Mouse (Mus musculus) kidney, postnatal 0 days (tissue): ENCODE measurements around the gene Slc25a16. TPM values are rescaled to one million over a fixed set of nuclear protein-coding genes. Genes with fewer than 3 reads are reported as not detected.

Experiments
- ATAC-seq: fragments of 200-750 bp; cut with Nextera tagmentation; replicated peaks from 2 replicates; pipeline ENCODE4 v1.8.0; 2017; ENCODE audit warnings: low read depth, moderate number of reproducible peaks, moderate TSS enrichment, moderate library complexity; ENCODE audit not compliant: low FRiP score
- DNase-seq: peaks from one replicate; pipeline ENCODE4 v3.0.0-alpha.2; 2016; ENCODE audit warnings: low spot score
- H3K27ac ChIP-seq: fragments of 300-500 bp; sonication (generic); 2 replicates; pipeline ENCODE4 v1.5.1; 2014; ENCODE audit warnings: mild to moderate bottlenecking
- H3K27me3 ChIP-seq: fragments of 300-500 bp; sonication (generic); 2 replicates; pipeline ENCODE4 v1.6.1; 2014; ENCODE audit warnings: low read length, mixed read lengths; ENCODE audit not compliant: insufficient read depth
- H3K36me3 ChIP-seq: fragments of 300-500 bp; sonication (generic); 2 replicates; pipeline ENCODE4 v1.6.1; 2014; ENCODE audit warnings: low read length, mixed read lengths; ENCODE audit not compliant: insufficient read depth
- H3K4me1 ChIP-seq: fragments of 300-500 bp; sonication (generic); replicated peaks from 2 replicates; pipeline ENCODE4 v1.6.1; 2014; ENCODE audit warnings: antibody characterized with exemption, low read length, mixed read lengths; ENCODE audit not compliant: insufficient read depth
- H3K4me2 ChIP-seq: fragments of 300-500 bp; sonication (generic); 2 replicates; pipeline ENCODE4 v1.6.1; 2014; ENCODE audit warnings: mild to moderate bottlenecking, low read length, moderate library complexity, mixed read lengths
- H3K4me3 ChIP-seq: fragments of 300-500 bp; sonication (generic); replicated peaks from 2 replicates; pipeline ENCODE4 v1.5.1; 2014; ENCODE audit warnings: low read depth, low read length
- H3K9ac ChIP-seq: fragments of 300-500 bp; sonication (generic); 2 replicates; pipeline ENCODE4 v1.6.1; 2014; ENCODE audit warnings: low read depth, low read length
- H3K9me3 ChIP-seq: fragments of 300-500 bp; sonication (generic); replicated peaks from 2 replicates; pipeline ENCODE4 v1.6.1; 2016; ENCODE audit warnings: low read length, inconsistent platforms, mixed read lengths
- CTCF ChIP-seq: IDR thresholded peaks from 2 replicates; pipeline ENCODE4 v1.5.1; 2016; ENCODE audit warnings: antibody characterized with exemption, low read depth, mild to moderate bottlenecking, moderate library complexity
- WGBS: fragments of 180-500 bp; shearing (Covaris S2); extraction: QIAGEN DNeasy Blood & Tissue Kit; methylation state at CpG from one replicate; pipeline ENCODE4 v1.1.7; 2014; 5-methylcytosine and 5-hydroxymethylcytosine counted together
- polyA plus RNA-seq: library from polyadenylated mRNA; unstranded; fragments of >200 nt; fragmentation: Nextera tagmentation; extraction: Ambion mirVana; gene quantifications from 2 replicates; pipeline ENCODE4 v1.2.1, GENCODE M21; 2015

Slc25a16 gene
- 27.3 and 27.6 TPM in 2 replicates for polyA plus RNA-seq

- H3K4me2 ChIP-seq: peak within 1 kb of the TSS; percentile 90
- DNase-seq (peak; percentile 96), ATAC-seq (peak; percentile 97)
- TF ChIP-seq CTCF: no peak
- 7% methylated on average over 50 of the region's 50 CpGs for WGBS
- no peaks in the 10 kb centered on the region for H3K27me3 ChIP-seq
- peak within 1 kb of the TSS; percentile 95 for H3K4me3 ChIP-seq
- no peaks in the 10 kb centered on the region for H3K36me3 ChIP-seq
- H3K9ac ChIP-seq: peak within 1 kb of the TSS; percentile 92
- peaks cover 10% of the 10 kb centered on the region; the same call in 1 of the 2 replicates for H3K4me1 ChIP-seq
- peak within 1 kb of the TSS; percentile 92 for H3K27ac ChIP-seq
- no peaks in the 10 kb centered on the region for H3K9me3 ChIP-seq
Measured at GRCm38 (mm10) chr10:62919925-62920765, at the start of gene Slc25a16. Gene Slc25a16 (plus strand): TSS chr10:62920633.

DNA sequence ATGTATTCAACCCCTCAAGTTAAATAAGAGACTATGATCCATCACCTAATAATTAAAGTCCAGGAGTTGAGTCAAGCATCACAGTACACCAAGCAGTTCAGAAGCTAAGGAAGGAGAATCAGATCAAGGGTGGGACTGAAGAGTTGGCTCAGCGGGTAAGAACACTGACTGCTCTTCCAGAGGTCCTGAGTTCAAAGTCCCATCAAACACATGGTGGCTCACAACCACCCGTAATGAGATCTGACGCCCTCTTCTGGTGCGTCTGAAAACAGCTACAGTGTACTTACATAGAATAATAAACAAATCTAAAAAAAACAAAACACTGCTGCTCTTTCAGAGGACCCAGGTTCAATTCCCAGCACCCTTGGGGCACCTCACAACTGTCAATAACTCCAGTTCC is 45.6 kb upstream of the Slc25a16 start:
- Histone ChIP-seq H3K4me1 (no peaks in the 10 kb centered on the region), H3K36me3 (peaks cover 8% of the 10 kb centered on the region; the same call in 1 of the 2 replicates), H3K4me2 (no peak overlapping the region), H3K4me3 (no peak overlapping the region), H3K27ac (no peak overlapping the region), H3K9me3 (no peaks in the 10 kb centered on the region), H3K9ac (no peak overlapping the region), H3K27me3 (no peaks in the 10 kb centered on the region)
- no peak for DNase-seq
- WGBS: 86% methylated on average over 4 of the region's 4 CpGs
- no peak for ATAC-seq
- 0 out of 2 replicates have a peak, but pooled peaks have one; percentile 10 for TF ChIP-seq CTCF

GRCm38 (mm10) chr10:62875565-62875964 is 44.9 kb upstream of the Slc25a16 start:
- TF ChIP-seq CTCF: no peak
- H3K9ac ChIP-seq: no peak overlapping the region
- WGBS: 79% methylated on average over 4 of the region's 4 CpGs
- no peaks in the 10 kb centered on the region for H3K27me3 ChIP-seq
- H3K4me3 ChIP-seq: no peak overlapping the region
- H3K9me3 ChIP-seq: no peaks in the 10 kb centered on the region
- no peak overlapping the region for H3K4me2 ChIP-seq
- H3K4me1 ChIP-seq: no peaks in the 10 kb centered on the region
- no peak for DNase-seq
- no peak for ATAC-seq
- H3K36me3 ChIP-seq: peaks cover 8% of the 10 kb centered on the region; the same call in 1 of the 2 replicates
- no peak overlapping the region for H3K27ac ChIP-seq

GRCm38 (mm10) chr10:62878056-62878455 is 42.4 kb upstream of the Slc25a16 start:
- no peak overlapping the region for H3K4me2 ChIP-seq
- H3K9me3 ChIP-seq: no peaks in the 10 kb centered on the region
- H3K27ac ChIP-seq: no peak overlapping the region
- WGBS: 84% methylated on average over 13 of the region's 13 CpGs
- no peaks in the 10 kb centered on the region for H3K27me3 ChIP-seq
- ATAC-seq (no peak), DNase-seq (no peak)
- H3K4me1 ChIP-seq: no peaks in the 10 kb centered on the region
- TF ChIP-seq CTCF: no peak
- peaks cover 8% of the 10 kb centered on the region; the same call in 1 of the 2 replicates for H3K36me3 ChIP-seq
- H3K4me3 ChIP-seq: no peak overlapping the region
- H3K9ac ChIP-seq: no peak overlapping the region

GRCm38 (mm10) chr10:62881211-62881610 is 39.2 kb upstream of the Slc25a16 start:
- no peak for DNase-seq
- no peak overlapping the region for H3K4me2 ChIP-seq
- H3K4me1 ChIP-seq: 0 out of 2 replicates have a peak, but pooled peaks cover 3% of the 10 kb centered on the region
- no peak overlapping the region for H3K27ac ChIP-seq
- peak; percentile 46; the same call in 1 of the 2 replicates for TF ChIP-seq CTCF
- H3K36me3 ChIP-seq: peaks cover 8% of the 10 kb centered on the region; the same call in 1 of the 2 replicates
- WGBS: 50% methylated on average over 5 of the region's 5 CpGs
- H3K4me3 ChIP-seq: no peak overlapping the region
- no peak overlapping the region for H3K9ac ChIP-seq
- H3K27me3 ChIP-seq: no peaks in the 10 kb centered on the region
- ATAC-seq: no peak
- no peaks in the 10 kb centered on the region for H3K9me3 ChIP-seq

DNA sequence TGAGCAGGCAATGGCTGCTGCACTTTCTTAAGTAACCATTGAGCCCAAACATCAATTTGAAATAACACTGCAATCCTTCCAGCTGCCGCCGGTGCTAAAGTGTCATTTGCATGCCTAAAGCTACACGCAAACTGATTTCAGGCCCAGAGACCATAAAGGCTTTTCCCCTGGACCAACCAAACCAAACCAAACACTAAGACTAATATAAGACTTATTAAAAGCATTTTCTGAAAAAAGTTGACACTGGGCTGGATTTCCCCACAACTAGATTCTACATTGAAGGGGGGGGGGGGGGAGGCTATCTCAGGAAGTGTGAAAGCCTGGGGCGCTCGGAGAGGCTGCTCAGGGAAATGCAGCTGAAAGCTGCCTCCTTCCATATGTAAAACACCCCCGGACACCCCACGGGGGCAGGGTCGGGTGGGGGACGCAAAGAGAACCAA is 36.5 kb upstream of the Slc25a16 start:
- DNase-seq (peak; percentile 43), ATAC-seq (no peak)
- Histone ChIP-seq H3K9me3 (no peaks in the 10 kb centered on the region), H3K36me3 (0 out of 2 replicates have a peak, but pooled peaks cover 3% of the 10 kb centered on the region), H3K4me3 (no peak overlapping the region), H3K27me3 (no peaks in the 10 kb centered on the region), H3K9ac (no peak overlapping the region), H3K27ac (no peak overlapping the region), H3K4me1 (0 out of 2 replicates have a peak, but pooled peaks cover 6% of the 10 kb centered on the region), H3K4me2 (no peak overlapping the region)
- peak; percentile 18; the same call in 1 of the 2 replicates for TF ChIP-seq CTCF
- WGBS: 20% methylated on average over 9 of the region's 9 CpGs
